Mouse (Mus musculus) CD4-positive helper T cell, adult 2 months (primary cell): ENCODE measurements around the gene Scaf8.
A peak's percentile ranks its signal among the peaks of the same experiment; 100 is the strongest.
"Not testable (repeated sequence)": the region's sequence is repeated elsewhere in the genome, so short reads cannot be mapped to it uniquely, and the experiment has no call there.

ENCODE experiments used
- DNase-seq: peaks from one replicate; pipeline ENCODE4 v3.0.0-alpha.2; 2012; ENCODE audit warnings: low read depth, missing footprints, low spot score

Scaf8 gene

GRCm38 (mm10) chr17:3114720-3115379, at the start of gene Scaf8:
Gene Scaf8, plus strand, starts transcription at chr17:3114972.
- peak; percentile 96 for DNase-seq

- no peak for DNase-seq
Measured at GRCm38 (mm10) chr17:3075166-3075872, 39.5 kb upstream of the Scaf8 start.

GRCm38 (mm10) chr17:3075873-3076245, 38.9 kb upstream of the Scaf8 start:
- no peak for DNase-seq

- DNase-seq: not testable (repeated sequence)
Measured at GRCm38 (mm10) chr17:3077936-3078335, 36.8 kb upstream of the Scaf8 start.

- not testable (repeated sequence) for DNase-seq
Measured at GRCm38 (mm10) chr17:3080587-3081349, 34.0 kb upstream of the Scaf8 start.

GRCm38 (mm10) chr17:3081512-3082100, 33.2 kb upstream of the Scaf8 start:
- DNase-seq: not testable (repeated sequence)

GRCm38 (mm10) chr17:3082125-3082755, 32.5 kb upstream of the Scaf8 start:
- DNase-seq: peak; percentile 60

- peak; percentile 83 for DNase-seq
Measured at GRCm38 (mm10) chr17:3082756-3083749, 31.7 kb upstream of the Scaf8 start.

GRCm38 (mm10) chr17:3083886-3084550, 30.8 kb upstream of the Scaf8 start:
- peak; percentile 96 for DNase-seq

GRCm38 (mm10) chr17:3084551-3084930, 30.2 kb upstream of the Scaf8 start:
- DNase-seq: peak; percentile 80

- peak; percentile 63 for DNase-seq
Measured at GRCm38 (mm10) chr17:3085152-3085551, 29.6 kb upstream of the Scaf8 start.

- peak; percentile 75 for DNase-seq
Measured at GRCm38 (mm10) chr17:3092682-3093081, 22.1 kb upstream of the Scaf8 start.

GRCm38 (mm10) chr17:3099273-3099672, 15.5 kb upstream of the Scaf8 start:
- DNase-seq: not testable (repeated sequence)

- DNase-seq: peak; percentile 80
Measured at GRCm38 (mm10) chr17:3102336-3103165, 12.2 kb upstream of the Scaf8 start.

GRCm38 (mm10) chr17:3104154-3104931, 10.4 kb upstream of the Scaf8 start:
- DNase-seq: no peak

GRCm38 (mm10) chr17:3105022-3105421, 9.8 kb upstream of the Scaf8 start:
- no peak for DNase-seq

- DNase-seq: no peak
Measured at GRCm38 (mm10) chr17:3113737-3114357, 925 bp upstream of the Scaf8 start.

GRCm38 (mm10) chr17:3114358-3114719, 433 bp upstream of the Scaf8 start:
- peak; percentile 92 for DNase-seq
